Mouse (Mus musculus): ENCODE data around the gene Inhbe.
"Not testable (repeated sequence)": the region's sequence is repeated elsewhere in the genome, so short reads cannot be mapped to it uniquely, and the experiment has no call there.

Inhbe gene

GRCm38 (mm10) chr10:127321621-127322020 is 32.6 kb downstream of the Inhbe start, which contains the start of gene Arhgap9:
TSS of gene Arhgap9 (plus strand) at chr10:127321964.
- DNase-seq, result no peak

DNA sequence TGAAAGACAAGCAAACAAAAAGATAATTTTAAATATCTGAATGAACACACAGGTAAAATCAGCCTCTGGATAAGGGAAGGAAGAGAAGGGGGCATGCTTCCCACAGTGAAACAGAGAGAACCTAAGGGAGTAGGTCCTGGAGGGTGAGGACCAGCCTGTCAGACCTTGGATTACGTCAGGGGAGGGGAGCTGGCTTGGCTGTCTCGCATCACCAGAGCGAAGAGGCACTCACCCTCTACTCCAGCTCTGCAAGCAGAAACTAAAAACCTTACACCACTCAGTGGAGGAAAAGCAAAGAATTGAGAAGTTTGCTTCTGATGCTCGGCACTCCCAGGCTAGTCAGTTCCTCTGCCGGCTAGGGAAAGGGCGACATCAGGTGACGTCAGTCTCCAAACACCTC is 34.2 kb downstream of the Inhbe start:
- no peak for DNase-seq

- no peak for DNase-seq
These were observed 36.2 kb downstream of the Inhbe start for GRCm38 (mm10) chr10:127318009-127318408.

GRCm38 (mm10) chr10:127317277-127317676 is 36.9 kb downstream of the Inhbe start:
- DNase-seq, result no peak

DNA sequence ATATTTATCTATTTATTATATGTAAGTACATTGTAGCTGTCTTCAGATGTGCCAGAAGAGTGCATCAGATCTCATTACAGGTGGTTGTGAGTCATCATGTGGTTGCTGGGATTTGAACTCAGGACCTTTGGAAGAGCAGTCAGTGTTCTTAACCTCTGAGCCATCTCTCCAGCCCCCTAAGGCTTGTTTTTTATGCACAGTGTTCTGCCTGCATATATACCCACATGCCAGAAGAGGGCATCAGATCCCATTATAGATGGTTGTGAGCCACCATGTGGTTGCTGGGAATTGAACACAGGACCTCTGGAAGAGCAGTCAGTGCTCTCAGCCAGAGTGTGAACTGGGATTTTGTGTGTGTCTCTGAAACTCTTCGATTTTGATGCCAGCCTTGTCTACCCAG is 39.3 kb downstream of the Inhbe start:
- DNase-seq, result not testable (repeated sequence)

DNA sequence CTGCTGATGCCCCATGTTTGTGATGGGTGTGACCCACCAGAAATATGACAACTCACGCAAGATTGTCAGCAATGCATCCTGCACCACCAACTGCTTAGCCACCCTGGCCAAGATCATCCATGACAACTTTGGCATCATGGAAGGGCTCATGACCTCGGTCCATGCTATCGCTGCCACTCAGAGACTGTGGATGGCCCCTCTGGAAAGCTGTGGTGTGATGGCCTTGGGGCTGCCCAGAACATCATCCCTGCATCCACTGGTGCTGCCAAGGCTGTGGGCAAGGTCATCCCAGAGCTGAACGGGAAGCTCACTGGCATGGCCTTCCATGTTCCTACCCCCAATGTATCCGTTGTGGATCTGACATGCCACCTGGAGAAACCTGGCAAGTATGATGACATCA is 40.7 kb downstream of the Inhbe start:
- DNase-seq, result not testable (repeated sequence)

DNA sequence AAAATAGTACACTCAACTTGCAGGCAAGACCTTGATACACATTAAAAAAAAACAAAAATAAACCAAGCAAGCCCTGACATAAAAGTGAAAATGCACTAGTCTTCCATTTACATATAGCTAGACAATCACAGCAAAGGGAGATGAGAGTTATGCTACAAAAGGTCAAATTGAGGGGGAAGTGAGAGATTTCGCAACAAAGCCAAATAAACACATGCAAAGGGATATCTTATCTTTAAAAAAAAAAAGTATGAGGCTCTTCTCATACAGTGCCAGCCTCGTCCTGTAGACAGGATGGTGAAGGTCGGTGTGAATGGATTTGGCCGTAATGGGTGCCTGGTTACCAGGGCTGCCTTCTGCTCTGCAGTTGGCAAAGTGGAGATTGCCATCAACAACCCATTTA is 41.4 kb downstream of the Inhbe start:
- DNase-seq, result no peak

- DNase-seq, result peak; percentile 88
These were observed 41.9 kb downstream of the Inhbe start for GRCm38 (mm10) chr10:127312356-127312676.

DNA sequence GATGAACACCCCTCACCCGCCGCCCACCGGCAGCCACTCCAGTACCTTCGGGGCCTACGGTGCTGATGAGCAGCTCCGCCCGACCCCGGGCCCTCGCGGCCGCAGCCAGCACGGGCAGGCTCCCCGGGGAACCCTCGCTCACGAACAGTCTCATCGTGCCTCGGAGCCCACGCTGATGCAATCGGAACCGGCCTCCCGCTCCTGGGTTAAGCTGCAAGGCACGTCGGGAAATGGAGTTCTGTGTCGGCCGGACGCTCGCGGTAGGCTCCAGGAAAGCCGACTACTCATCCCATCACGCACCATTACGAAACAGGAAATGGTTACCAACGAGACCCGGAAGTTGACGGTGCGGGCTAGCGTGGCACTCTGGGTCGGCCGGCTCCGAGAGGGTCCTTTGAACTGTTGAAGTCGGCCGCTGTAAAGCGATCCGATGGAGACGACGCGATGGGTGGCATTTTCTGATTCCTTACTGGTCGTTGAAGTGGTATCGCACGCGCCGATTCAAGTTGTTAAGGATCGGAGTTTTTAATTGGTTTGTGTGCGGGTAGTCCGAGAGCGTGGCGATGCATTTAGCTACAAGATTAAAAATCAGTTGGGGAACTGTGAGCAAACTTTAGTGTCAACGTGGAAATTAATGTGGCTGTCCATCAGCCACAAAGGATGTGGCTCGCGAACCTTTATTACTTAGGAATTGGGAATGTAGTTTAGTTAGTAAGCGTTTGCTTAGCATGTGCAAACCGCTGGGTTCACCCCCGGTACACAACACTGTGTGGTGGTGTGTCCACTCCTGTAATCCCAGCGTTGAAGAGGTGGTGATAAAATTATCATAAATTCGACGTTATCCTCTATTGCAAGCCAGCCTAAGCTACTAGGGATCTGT is 42.5 kb downstream of the Inhbe start, which contains the start of gene Mars:
TSS of gene Mars (minus strand) at position 311 of the 880 bp plus-strand sequence.
- DNase-seq, result peak; percentile 95

DNA sequence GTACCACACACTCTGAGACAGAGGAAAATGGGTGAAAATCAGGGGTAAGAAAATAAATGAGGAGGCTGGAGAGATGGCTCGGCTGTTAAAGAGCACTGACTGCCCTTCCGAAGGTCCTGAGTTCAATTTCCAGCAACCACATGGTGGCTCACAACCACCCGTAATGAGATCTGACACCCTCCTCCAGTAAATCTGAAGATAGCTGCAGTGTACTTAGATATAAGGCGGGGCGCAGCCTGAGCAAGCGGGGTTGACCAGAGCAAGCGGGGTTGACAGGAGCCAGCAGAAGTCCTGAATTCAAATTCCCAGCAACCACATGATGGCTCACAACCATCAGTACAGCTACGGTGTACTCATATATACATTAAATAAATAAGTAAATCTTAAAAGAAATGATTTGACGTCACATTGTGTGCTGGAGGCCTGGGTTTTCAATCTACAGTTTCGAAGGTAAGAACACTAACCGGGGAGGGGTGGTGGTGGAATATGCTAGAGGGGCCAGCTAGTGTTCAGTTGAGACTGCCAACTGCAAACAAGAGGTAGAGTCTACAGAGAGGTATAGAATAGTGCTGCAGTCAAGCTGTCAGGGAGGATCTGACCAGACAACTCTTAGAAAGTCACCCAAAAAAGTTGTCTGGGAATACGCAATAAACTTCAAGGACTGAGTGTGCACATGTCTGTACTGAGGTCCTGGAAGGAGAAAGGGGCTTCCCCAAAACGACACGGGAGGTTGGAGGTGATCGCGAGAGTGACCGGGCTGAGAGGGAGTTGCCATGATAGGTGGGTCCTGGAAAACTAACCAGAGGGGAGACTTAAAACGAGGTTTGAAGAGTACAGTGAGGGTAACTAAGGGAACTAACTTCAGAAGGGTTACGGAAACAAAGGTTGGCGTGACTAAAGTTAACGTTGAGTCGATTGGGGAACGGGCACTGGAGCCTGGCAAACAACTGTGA is 43.4 kb downstream of the Inhbe start:
- no peak for DNase-seq

DNA sequence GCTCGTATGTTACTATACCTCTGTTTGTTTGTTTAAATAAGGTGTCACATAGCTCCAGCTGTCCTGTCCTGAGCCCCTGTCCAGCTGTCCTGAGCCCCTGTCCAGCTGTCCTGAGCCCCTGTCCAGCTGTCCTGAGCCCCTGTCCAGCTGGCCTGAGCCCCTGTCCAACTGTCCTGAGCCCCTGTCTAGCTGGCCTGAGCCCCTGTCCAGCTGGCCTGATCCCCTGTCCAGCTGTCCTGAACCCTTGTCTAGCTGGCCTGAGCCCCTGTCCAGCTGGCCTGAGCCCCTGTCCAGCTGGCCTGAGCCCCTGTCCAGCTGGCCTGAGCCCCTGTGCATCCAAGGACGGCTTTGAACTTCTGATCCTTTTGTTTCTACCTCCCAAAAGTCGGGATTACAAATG is 45.0 kb downstream of the Inhbe start:
- DNase-seq, result not testable (repeated sequence)

DNA sequence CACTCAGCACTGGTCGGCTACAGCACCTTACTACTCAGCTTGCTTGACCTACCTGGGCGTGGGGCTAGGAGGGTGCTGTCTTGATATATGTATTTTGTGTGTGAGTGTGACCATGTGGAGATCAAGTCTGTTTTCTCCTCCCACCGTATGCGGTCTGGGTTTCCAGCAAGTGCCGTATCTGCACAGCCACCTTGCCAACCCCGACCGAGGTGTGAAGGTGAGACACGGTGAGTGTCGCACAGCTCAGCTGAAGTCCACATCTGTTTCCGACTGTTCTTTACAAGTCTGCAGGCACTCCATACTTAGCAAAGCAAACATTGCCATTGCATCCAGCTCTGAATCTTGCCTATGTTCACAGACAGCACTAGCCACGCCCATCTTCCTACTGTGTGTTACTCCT is 51.1 kb downstream of the Inhbe start:
- no peak for DNase-seq

- no peak for DNase-seq
These were observed 53.9 kb downstream of the Inhbe start for GRCm38 (mm10) chr10:127300361-127300760.
